Mouse (Mus musculus): ENCODE data around the gene 2310011J03Rik. TPM values are rescaled to one million over a fixed set of nuclear protein-coding genes. Genes with fewer than 3 reads are reported as not detected.

The 2310011J03Rik gene
- polyA plus RNA-seq, 1 experiment from 2014 or later = 32.9 TPM

DNA sequence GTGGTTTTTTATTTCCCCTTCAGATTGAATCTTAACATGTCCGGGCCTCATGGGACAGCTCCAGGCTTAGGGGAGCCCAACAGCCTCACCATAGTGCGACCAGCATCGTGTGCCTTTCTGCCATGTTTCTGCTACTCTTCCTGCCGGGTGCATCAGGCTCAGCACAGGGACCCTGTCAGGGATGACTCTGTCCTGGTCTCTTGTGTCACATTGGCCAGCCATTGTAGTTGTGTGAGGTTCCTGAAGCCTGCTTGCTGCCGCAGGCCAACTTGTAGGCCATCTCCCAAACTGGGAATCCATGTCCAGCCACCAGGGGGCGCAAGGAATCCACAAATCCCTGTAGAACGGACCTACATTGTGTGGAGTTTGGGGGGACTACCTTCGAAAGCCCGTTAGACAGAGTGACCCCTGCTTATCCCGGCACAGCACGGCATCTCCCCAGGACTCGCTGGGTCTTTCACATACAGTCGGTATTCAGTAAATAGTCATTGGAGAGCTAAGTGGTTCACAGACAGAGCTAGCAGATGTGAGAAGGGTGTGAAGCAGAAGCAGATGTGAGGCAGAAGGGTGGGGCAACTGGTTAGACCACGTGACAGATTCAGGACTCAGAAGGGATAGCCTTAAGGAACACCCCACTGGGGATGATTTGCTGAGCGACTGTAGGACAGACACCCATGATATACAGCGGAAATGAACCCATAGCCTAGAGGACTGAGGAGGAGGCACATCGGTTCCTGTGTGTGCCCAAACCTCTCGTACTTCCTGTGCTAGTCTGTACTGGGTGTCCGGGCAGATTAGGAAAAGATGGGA lies 19.8 kb upstream of the 2310011J03Rik start:
- Histone ChIP-seq H3K9ac (ENCODE audit: low read depth, low read length) (no peak overlapping the region), H3K4me1 (replicated peaks; ENCODE audit: control insufficient read depth, insufficient read depth, low read length) (peaks cover 17% of the 10 kb centered on the region), H3K36me3 (ENCODE audit: control insufficient read depth, insufficient read depth, low read length) (no peaks in the 10 kb centered on the region), H3K4me3 (ENCODE audit: low read depth, low read length) (no peak overlapping the region), H3K4me2 (replicated peaks; ENCODE audit: low read depth, low read length) (no peak overlapping the region), H3K27ac (ENCODE audit: low read depth, low read length) (no peak overlapping the region), H3K9me3 (ENCODE audit: control insufficient read depth, low read length) (no peaks in the 10 kb centered on the region), H3K27me3 (ENCODE audit: control insufficient read depth, insufficient read depth, low read length) (peaks cover 51% of the 10 kb centered on the region)
- peak; percentile 93 for DNase-seq (ENCODE audit: low spot score)
- ATAC-seq (ENCODE audit: low FRiP score) = peak; percentile 27; the same call in 1 of the 2 replicates
- WGBS = 23% methylated on average over 19 of the region's 19 CpGs

DNA sequence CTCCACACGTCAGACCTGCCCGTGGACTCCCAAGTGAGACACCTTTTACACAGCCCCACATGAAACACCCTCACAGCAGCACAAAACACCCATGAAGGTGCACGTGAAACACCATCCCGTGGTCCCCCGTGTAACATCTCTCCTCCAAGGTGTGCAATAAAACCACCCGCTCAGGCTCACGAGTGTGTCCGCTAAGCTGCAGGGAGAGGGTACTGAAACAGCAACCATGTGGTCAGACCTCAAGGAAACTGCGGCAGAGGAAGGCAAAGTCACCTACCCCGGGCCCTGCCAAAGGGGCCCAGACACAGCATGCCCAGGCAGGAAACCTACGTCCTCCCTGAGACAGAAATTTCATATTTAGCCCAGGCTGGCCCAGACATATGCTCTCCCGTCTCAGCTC lies 15.9 kb upstream of the 2310011J03Rik start:
- no peak overlapping the region for H3K4me2 ChIP-seq (replicated peaks; ENCODE audit: low read depth, low read length)
- no peak overlapping the region for H3K4me3 ChIP-seq (ENCODE audit: low read depth, low read length)
- peaks cover 12% of the 10 kb centered on the region for H3K27me3 ChIP-seq (ENCODE audit: control insufficient read depth, insufficient read depth, low read length)
- 87% methylated on average over 12 of the region's 12 CpGs for WGBS
- DNase-seq (ENCODE audit: low spot score) = no peak
- no peak overlapping the region for H3K9ac ChIP-seq (ENCODE audit: low read depth, low read length)
- H3K4me1 ChIP-seq (replicated peaks; ENCODE audit: control insufficient read depth, insufficient read depth, low read length) = no peaks in the 10 kb centered on the region; the same call in 1 of the 2 replicates
- no peaks in the 10 kb centered on the region for H3K36me3 ChIP-seq (ENCODE audit: control insufficient read depth, insufficient read depth, low read length)
- H3K27ac ChIP-seq (ENCODE audit: low read depth, low read length) = no peak overlapping the region
- no peaks in the 10 kb centered on the region for H3K9me3 ChIP-seq (ENCODE audit: control insufficient read depth, low read length)
- no peak for ATAC-seq (ENCODE audit: low FRiP score)

DNA sequence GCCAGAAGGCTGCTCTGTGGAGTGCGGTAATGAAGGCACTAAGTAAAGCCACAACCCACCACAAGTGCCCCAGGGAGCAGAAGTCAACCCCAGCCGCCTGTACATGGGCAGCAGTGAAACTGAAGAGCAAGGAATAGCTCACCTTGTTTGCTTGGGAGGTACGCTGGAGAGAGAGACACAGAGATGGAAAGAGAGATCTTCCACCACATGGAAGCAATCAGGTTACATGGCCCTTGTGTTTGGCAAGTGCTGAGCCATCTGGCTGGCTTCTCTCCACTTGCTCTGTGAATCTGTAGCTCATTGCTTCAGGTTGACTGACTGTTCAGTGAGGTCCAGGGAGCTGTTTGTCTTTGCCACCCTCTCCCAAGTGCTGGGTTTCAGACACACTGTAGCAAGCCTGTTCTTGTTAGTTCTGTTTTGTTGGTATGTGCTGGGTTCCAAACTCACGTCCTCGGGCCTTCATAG lies 12.2 kb upstream of the 2310011J03Rik start:
- Histone ChIP-seq H3K4me1 (replicated peaks; ENCODE audit: control insufficient read depth, insufficient read depth, low read length) (0 out of 2 replicates have a peak, but pooled peaks cover 5% of the 10 kb centered on the region), H3K9me3 (ENCODE audit: control insufficient read depth, low read length) (no peaks in the 10 kb centered on the region), H3K4me3 (ENCODE audit: low read depth, low read length) (no peak overlapping the region), H3K9ac (ENCODE audit: low read depth, low read length) (no peak overlapping the region), H3K36me3 (ENCODE audit: control insufficient read depth, insufficient read depth, low read length) (no peaks in the 10 kb centered on the region), H3K27ac (ENCODE audit: low read depth, low read length) (no peak overlapping the region), H3K27me3 (ENCODE audit: control insufficient read depth, insufficient read depth, low read length) (peaks cover 7% of the 10 kb centered on the region), H3K4me2 (replicated peaks; ENCODE audit: low read depth, low read length) (no peak overlapping the region)
- DNase-seq (ENCODE audit: low spot score) (no peak), ATAC-seq (ENCODE audit: low FRiP score) (no peak)
- 81% methylated on average over 5 of the region's 5 CpGs for WGBS

DNA sequence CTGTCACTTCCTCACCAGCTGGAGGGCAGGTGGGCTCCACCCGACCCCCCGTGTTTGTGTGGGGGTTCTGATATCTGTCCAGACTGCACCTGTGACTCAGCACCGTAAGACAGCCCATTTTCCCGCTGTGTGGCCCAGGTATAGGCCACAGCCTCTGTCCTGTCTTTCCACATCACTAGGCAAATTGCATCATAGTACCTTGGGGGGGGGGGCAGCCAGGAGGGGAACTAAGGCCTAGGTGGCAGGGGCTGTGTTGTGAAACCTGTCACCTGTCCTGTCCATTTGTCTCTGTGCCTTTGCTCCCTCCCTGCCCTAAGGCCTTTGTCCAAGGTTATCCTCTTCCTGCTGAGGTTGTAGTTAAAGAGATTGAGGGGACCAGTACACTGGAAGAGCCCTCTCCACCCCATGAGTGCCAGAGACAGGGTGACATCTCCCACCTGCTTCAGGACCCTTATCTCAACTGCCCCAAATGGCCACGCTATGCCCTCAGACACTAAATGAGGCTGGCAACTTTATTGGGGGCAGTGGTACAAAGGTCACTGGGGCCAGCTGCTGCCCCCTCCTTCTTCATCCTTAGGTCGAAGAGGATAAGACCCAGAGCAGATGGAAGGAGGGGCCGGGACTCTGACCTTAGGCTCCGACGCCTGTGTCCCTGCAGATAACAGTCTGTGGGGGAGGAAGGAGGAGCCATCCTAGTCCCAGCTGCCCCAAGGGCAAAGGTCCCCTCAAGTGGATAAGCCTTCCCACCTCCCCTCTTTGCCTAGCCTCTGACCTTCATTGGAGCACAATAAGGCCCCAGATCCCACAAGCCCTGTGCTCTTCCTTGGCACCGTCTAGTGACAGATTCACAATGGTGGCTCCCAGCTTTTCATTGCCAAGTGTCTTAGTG lies 11.5 kb upstream of the 2310011J03Rik start:
- WGBS = 61% methylated on average over 10 of the region's 10 CpGs
- Histone ChIP-seq H3K36me3 (ENCODE audit: control insufficient read depth, insufficient read depth, low read length) (no peaks in the 10 kb centered on the region), H3K9ac (ENCODE audit: low read depth, low read length) (no peak overlapping the region), H3K27me3 (ENCODE audit: control insufficient read depth, insufficient read depth, low read length) (peaks cover 7% of the 10 kb centered on the region), H3K4me2 (replicated peaks; ENCODE audit: low read depth, low read length) (no peak overlapping the region), H3K9me3 (ENCODE audit: control insufficient read depth, low read length) (no peaks in the 10 kb centered on the region), H3K27ac (ENCODE audit: low read depth, low read length) (no peak overlapping the region), H3K4me1 (replicated peaks; ENCODE audit: control insufficient read depth, insufficient read depth, low read length) (0 out of 2 replicates have a peak, but pooled peaks cover 5% of the 10 kb centered on the region), H3K4me3 (ENCODE audit: low read depth, low read length) (no peak overlapping the region)
- DNase-seq (ENCODE audit: low spot score) (no peak), ATAC-seq (ENCODE audit: low FRiP score) (no peak)

DNA sequence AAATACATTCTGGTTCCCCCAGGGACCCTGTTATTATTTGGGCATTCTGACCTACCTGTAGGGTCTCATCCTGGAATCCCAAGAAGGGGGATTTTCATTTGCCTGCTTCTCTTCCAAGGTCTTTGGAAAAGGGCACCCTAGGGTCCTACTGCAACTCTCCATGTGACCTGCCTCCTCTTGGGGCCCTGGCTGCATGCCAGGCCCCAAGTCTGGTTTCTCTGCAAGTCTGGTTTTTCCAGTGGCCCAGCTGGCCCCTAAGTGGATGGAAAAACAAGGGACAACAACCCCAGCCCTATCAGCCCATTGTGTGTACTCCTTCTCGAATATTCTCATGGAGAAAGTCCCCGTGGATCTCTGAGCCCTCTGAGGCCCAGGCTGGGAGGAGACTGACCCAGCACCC lies 10.6 kb upstream of the 2310011J03Rik start:
- H3K9me3 ChIP-seq (ENCODE audit: control insufficient read depth, low read length) = no peaks in the 10 kb centered on the region
- peak overlapping the region; percentile 19; the same call in 1 of the 2 replicates for H3K9ac ChIP-seq (ENCODE audit: low read depth, low read length)
- no peaks in the 10 kb centered on the region for H3K36me3 ChIP-seq (ENCODE audit: control insufficient read depth, insufficient read depth, low read length)
- 0 out of 2 replicates have a peak, but pooled peaks cover 5% of the 10 kb centered on the region for H3K4me1 ChIP-seq (replicated peaks; ENCODE audit: control insufficient read depth, insufficient read depth, low read length)
- peak overlapping the region; percentile 85; the same call in 1 of the 2 replicates for H3K4me2 ChIP-seq (replicated peaks; ENCODE audit: low read depth, low read length)
- 83% methylated on average over 2 of the region's 2 CpGs for WGBS
- ATAC-seq (ENCODE audit: low FRiP score) (no peak), DNase-seq (ENCODE audit: low spot score) (no peak)
- H3K4me3 ChIP-seq (ENCODE audit: low read depth, low read length) = no peak overlapping the region
- peaks cover 7% of the 10 kb centered on the region for H3K27me3 ChIP-seq (ENCODE audit: control insufficient read depth, insufficient read depth, low read length)
- no peak overlapping the region for H3K27ac ChIP-seq (ENCODE audit: low read depth, low read length)

DNA sequence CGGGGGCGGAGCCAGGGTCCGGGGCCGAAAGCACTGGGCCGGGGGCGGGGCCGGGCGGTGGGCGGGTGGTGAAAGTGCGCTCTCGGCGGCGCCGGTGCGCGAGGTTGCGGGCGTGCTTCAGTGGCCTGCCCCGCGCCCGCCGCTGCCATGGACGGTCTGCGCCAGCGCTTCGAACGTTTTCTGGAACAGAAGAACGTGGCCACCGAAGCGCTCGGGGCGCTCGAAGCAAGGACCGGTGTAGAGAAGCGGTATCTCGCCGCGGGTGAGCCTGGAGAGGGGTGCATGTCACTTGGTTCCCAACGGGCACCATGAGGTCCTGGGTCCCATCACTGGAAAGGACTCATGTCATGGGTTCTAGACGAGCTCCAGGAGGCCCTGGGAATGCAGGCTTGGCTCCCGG lies 9.7 kb upstream of the 2310011J03Rik start:
- Histone ChIP-seq H3K4me2 (replicated peaks; ENCODE audit: low read depth, low read length) (peak overlapping the region; percentile 85), H3K9ac (ENCODE audit: low read depth, low read length) (peak overlapping the region; percentile 49; the same call in 1 of the 2 replicates), H3K27ac (ENCODE audit: low read depth, low read length) (no peak overlapping the region), H3K4me3 (ENCODE audit: low read depth, low read length) (peak overlapping the region; percentile 46), H3K36me3 (ENCODE audit: control insufficient read depth, insufficient read depth, low read length) (no peaks in the 10 kb centered on the region), H3K27me3 (ENCODE audit: control insufficient read depth, insufficient read depth, low read length) (peaks cover 7% of the 10 kb centered on the region), H3K4me1 (replicated peaks; ENCODE audit: control insufficient read depth, insufficient read depth, low read length) (0 out of 2 replicates have a peak, but pooled peaks cover 5% of the 10 kb centered on the region), H3K9me3 (ENCODE audit: control insufficient read depth, low read length) (no peaks in the 10 kb centered on the region)
- WGBS = 2% methylated on average over 41 of the region's 41 CpGs
- DNase-seq (ENCODE audit: low spot score) (no peak), ATAC-seq (ENCODE audit: low FRiP score) (no peak)

DNA sequence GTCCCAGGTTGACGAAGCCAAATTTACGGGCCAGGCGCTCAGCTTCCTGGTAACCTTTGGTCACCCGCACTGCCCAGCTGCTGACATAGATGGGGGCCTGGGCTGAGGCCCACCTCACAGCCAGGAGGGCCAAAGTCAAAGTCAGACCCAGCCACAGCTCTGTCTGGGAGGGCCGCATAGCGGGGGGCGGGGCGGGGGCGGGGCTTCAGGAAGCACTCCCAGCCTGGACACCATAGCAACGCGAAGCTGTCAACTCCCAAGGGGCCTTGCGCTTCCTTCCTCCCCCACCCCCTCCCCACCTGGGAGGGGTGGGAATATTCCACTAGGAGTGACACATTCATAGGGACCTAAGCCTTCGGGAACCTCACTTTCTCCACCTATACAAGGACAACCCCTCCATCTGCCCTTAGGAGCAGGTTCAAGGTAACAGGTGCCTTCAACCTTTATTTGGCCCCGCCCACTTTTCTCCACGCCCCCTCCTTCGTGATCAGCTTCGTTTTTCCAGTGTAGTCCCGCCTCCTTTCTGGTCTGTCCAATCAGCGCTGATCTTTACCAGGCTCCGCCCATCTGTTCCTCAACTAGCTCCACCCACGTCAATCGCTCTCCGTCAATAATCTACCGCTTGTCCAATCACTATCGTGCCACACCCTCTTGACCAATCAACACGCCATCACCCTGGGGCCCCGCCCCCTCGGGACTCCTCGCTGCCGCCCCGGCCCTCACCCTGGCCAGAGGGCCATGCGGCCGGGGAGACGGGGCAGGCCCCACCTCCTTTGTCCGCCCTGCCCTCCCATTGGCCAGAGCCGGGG lies 9.1 kb upstream of the 2310011J03Rik start, which contains the start of the genes Pcsk4 and Reep6:
Gene Pcsk4, minus strand, starts transcription at position 226 of the 809 bp plus-strand sequence.
Gene Reep6, plus strand, starts transcription at position 681 of the 809 bp plus-strand sequence.
- Histone ChIP-seq H3K4me2 (replicated peaks; ENCODE audit: low read depth, low read length) (peak within 1 kb of the TSS; percentile 85), H3K4me1 (replicated peaks; ENCODE audit: control insufficient read depth, insufficient read depth, low read length) (0 out of 2 replicates have a peak, but pooled peaks cover 5% of the 10 kb centered on the region), H3K4me3 (ENCODE audit: low read depth, low read length) (peak within 1 kb of the TSS; percentile 46), H3K27me3 (ENCODE audit: control insufficient read depth, insufficient read depth, low read length) (peaks cover 7% of the 10 kb centered on the region), H3K9me3 (ENCODE audit: control insufficient read depth, low read length) (no peaks in the 10 kb centered on the region), H3K27ac (ENCODE audit: low read depth, low read length) (peak within 1 kb of the TSS; percentile 17; the same call in 1 of the 2 replicates), H3K9ac (ENCODE audit: low read depth, low read length) (peak within 1 kb of the TSS; percentile 49; the same call in 1 of the 2 replicates), H3K36me3 (ENCODE audit: control insufficient read depth, insufficient read depth, low read length) (no peaks in the 10 kb centered on the region)
- ATAC-seq (ENCODE audit: low FRiP score) = peak; percentile 96
- peak; percentile 98 for DNase-seq (ENCODE audit: low spot score)
- WGBS = 4% methylated on average over 33 of the region's 36 CpGs

DNA sequence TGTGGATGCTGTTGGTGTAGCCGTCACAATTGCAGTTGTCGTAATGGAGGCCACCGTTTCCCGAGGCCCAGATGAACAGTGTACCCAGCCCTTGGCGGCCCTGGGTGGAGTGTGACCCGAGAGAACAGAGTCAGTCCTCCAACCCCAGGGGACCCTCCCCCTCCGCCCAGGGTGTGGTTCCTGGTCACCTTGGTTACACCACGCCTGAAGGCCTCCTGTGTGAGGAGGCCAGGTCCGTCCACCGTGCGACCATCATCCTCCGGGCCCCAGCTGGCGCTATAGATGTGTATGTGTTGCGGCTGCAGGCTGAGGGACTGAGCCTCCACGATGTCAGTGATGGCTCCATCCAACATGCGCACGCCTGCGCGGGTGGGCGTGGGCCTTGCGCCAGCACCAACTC lies 4.7 kb upstream of the 2310011J03Rik start:
- DNase-seq (ENCODE audit: low spot score) (no peak), ATAC-seq (ENCODE audit: low FRiP score) (no peak)
- Histone ChIP-seq H3K27ac (ENCODE audit: low read depth, low read length) (no peak overlapping the region), H3K27me3 (ENCODE audit: control insufficient read depth, insufficient read depth, low read length) (peaks cover 2% of the 10 kb centered on the region; the same call in 1 of the 2 replicates), H3K4me3 (ENCODE audit: low read depth, low read length) (no peak overlapping the region), H3K36me3 (ENCODE audit: control insufficient read depth, insufficient read depth, low read length) (no peaks in the 10 kb centered on the region), H3K9me3 (ENCODE audit: control insufficient read depth, low read length) (no peaks in the 10 kb centered on the region), H3K9ac (ENCODE audit: low read depth, low read length) (no peak overlapping the region), H3K4me1 (replicated peaks; ENCODE audit: control insufficient read depth, insufficient read depth, low read length) (0 out of 2 replicates have a peak, but pooled peaks cover 9% of the 10 kb centered on the region), H3K4me2 (replicated peaks; ENCODE audit: low read depth, low read length) (no peak overlapping the region)
- 81% methylated on average over 21 of the region's 21 CpGs for WGBS

Data from hindbrain, embryonic 11.5 days (tissue).